Mouse (Mus musculus): Measurements from ENCODE around the gene Ccdc102a.

Ccdc102a gene

DNA sequence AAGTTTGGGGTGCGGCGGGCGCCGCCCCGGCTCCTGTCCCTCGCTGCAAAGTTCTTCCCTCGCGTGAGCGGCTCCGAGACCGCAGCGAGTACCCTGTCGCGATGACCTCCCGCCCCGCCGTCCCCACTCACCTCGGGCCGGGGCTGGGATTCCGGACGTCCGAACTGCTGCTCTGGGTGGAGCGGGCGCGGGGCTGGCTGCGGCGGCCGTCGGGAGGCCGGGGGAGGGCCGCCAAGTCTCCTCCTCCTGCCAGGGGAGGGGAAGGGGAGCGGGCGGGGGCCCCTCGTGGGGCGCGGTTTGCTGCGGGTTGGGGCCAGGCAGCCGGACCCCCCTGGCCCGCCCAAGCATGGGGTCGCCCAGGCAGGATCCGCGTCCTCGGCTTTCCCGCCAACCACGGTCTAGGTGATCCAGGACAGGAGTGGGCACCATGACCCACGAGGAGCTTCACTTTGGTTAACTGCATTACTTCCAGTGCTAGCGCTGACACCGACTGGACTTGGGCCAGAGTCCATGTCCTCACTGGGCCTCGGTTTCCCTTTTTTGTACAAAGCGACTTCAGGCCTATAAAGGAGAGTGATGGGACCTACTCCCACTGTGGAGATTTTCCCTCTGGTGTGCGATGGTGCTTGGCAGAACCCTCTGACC lies at the start of gene Ccdc102a:
Gene Ccdc102a (minus strand): TSS at position 248 of the 645 bp plus-strand sequence.
- DNase-seq (ENCODE audit: low read depth, low spot score): peak; percentile 35

- no peak for DNase-seq (ENCODE audit: low read depth, low spot score)
These were observed 49.7 kb upstream of the Ccdc102a start for GRCm38 (mm10) chr8:94967554-94967953.

DNA sequence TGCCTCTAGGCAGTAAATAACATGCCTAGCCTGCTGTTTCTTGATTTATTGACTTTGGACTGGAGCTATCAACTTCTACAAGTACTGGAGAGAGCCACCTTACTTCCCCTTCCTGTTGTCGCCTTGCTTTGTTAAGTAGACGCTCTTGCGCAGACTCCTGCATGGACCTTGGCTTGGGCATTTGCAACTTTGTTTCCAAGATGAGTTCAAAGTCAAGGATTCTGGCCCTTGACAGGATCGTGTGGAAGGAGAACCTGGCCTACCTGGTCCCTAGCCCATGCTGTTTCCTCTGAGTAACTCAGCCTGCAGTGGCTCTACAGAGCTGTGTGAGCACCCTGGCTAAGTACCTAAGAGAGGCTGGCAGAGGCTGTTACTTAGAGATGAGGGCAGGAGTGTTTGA lies 49.2 kb upstream of the Ccdc102a start:
- DNase-seq (ENCODE audit: low read depth, low spot score): no peak

DNA sequence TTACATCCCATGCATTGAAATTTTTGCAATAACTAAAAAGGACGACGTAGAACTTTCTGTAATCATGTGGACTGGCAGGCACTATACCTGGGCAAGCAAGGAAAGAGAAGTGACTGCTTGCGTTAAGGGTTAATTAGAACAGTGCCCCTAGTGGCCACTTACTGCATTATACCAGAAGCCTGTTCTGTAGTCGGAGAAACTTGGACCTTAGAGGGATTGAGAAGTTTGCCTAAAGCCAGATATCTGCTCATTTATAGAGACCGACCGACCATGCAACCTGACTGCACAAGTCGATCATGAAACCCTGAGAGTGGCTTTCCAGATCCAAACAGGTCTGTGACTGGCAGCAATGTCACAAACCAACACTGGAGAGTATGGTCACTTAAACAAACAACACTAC lies 48.7 kb upstream of the Ccdc102a start:
- DNase-seq (ENCODE audit: low read depth, low spot score): peak; percentile 62

- DNase-seq (ENCODE audit: low read depth, low spot score): no peak
These were observed 46.9 kb upstream of the Ccdc102a start for GRCm38 (mm10) chr8:94964828-94965227.

DNA sequence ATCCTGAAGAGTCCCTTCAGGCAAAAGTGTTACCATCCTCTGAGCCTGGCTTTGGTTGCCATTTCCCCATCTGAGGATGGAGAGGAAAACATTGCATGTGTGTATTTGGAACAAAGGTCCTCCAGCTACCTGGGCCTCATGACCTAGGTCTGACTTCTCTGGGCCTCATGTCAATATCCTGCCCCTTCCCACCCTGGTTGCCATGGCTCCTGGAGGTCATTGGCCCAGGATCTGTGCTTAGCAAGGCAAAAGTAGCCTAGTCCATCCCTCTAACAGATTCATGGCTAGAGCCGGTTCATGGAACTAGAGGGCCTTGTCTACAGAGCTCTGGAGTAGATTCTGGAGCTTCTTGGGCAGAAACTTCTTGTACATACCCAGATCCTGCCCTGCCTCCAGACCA lies 44.3 kb upstream of the Ccdc102a start:
- DNase-seq (ENCODE audit: low read depth, low spot score): no peak

GRCm38 (mm10) chr8:94956078-94956574 lies 38.2 kb upstream of the Ccdc102a start:
- no peak for DNase-seq (ENCODE audit: low read depth, low spot score)

DNA sequence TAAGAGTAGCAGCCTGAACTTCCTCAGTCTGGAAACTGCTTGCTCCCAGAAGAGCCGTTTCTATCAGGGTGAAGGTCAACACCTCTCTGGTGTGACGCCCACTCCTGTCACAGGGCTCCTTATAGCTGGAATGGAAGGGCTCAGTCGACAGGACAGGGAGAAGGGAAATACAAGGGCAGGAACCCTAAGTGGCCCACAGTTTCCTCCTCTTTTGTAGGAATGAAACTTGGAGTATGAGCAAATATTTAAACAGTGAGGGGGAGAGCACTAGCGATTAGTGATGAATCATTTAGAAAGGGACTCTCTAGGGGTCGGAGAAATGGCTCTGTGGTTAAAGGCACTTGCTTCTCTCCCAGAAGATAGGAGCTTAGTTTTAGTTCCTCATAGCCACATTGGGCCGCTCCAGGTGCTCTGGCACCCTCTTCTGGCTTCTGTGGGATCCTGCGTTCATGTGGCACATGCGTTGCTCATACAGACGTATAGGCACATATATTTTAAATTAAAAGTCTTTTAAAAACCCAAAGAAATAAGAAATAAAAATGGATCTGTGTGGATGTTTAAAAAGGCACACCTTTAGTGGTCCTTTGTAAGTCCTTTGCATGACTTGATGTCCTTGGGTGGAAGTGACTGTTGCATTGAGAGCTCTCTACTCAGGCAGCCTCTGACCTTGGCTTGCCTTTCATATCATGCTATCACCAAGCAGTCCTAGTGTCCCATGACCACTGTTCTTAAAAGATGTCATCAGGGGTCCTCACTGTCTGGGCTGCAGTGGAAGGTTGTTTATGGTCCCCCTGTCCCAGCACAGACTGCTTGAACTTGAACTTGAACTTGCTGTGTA lies 37.2 kb upstream of the Ccdc102a start:
- DNase-seq (ENCODE audit: low read depth, low spot score): peak; percentile 36

GRCm38 (mm10) chr8:94954368-94954737 lies 36.5 kb upstream of the Ccdc102a start:
- no peak for DNase-seq (ENCODE audit: low read depth, low spot score)

- no peak for DNase-seq (ENCODE audit: low read depth, low spot score)
These were observed 35.9 kb upstream of the Ccdc102a start for GRCm38 (mm10) chr8:94953624-94954367.

DNA sequence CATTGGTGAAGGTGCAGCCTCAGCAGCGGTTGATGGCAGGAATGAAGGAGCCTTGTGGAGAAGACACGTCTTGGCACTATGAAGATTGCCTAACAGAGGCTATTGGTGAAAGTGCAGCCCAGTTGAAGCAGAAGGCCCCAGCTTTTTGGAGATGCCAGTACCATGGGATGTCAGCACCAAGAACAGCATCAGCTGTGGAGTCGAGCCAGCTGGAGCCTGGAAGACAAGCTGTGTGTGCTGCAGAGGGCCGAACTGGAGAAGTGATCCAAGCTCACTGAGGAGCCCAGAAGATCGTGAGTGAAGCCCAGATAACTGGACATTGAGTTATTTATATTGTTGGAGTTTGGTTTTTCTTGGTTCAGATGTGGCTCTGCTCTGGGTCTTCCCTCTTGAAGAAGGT lies 34.2 kb upstream of the Ccdc102a start:
- no peak for DNase-seq (ENCODE audit: low read depth, low spot score)

DNA sequence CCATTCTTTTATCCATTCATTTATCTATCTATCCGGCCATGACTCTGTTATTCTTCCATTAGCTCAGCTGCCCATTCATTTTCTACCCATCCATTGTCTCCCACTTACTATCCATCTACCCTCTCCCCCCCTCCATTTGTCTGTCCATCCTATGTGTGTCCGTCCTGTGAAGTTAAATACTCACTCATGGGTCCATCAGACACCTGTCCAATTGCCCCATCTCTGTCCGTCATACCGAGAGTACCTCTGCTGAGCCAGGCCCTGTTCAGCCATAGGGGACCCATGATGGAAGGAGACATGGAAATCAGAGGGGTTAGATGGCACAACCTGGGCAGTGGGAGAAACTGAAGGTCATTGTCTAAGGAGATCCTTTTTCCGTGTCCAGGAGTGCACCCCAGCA lies 32.6 kb upstream of the Ccdc102a start:
- no peak for DNase-seq (ENCODE audit: low read depth, low spot score)

GRCm38 (mm10) chr8:94950046-94950445 lies 32.1 kb upstream of the Ccdc102a start:
- DNase-seq (ENCODE audit: low read depth, low spot score): peak; percentile 85

GRCm38 (mm10) chr8:94949010-94949409 lies 31.1 kb upstream of the Ccdc102a start:
- no peak for DNase-seq (ENCODE audit: low read depth, low spot score)

GRCm38 (mm10) chr8:94948421-94948820 lies 30.5 kb upstream of the Ccdc102a start:
- no peak for DNase-seq (ENCODE audit: low read depth, low spot score)

GRCm38 (mm10) chr8:94945185-94945584 lies 27.3 kb upstream of the Ccdc102a start:
- no peak for DNase-seq (ENCODE audit: low read depth, low spot score)

DNA sequence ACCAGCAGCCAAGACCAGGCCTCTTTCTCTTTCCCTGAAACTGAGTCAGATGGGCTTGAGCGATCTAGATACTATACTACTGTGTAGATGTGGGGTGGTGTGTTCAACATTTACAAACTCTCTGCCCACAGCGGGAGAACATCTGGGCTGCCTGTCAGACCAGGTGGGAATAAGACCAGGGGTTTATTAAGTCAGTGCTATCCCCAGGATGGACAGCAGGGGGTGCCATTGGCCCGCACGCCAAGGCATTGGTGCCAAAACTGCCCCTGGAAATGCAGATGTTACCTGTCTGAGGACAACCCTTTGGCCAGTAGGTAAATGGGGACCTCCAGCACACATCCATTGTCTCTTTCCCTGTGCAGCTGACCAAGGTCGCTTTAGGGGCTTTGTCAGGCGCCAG lies 24.7 kb upstream of the Ccdc102a start:
- DNase-seq (ENCODE audit: low read depth, low spot score): peak; percentile 70

- no peak for DNase-seq (ENCODE audit: low read depth, low spot score)
These were observed 17.3 kb upstream of the Ccdc102a start for GRCm38 (mm10) chr8:94935172-94935571.

DNA sequence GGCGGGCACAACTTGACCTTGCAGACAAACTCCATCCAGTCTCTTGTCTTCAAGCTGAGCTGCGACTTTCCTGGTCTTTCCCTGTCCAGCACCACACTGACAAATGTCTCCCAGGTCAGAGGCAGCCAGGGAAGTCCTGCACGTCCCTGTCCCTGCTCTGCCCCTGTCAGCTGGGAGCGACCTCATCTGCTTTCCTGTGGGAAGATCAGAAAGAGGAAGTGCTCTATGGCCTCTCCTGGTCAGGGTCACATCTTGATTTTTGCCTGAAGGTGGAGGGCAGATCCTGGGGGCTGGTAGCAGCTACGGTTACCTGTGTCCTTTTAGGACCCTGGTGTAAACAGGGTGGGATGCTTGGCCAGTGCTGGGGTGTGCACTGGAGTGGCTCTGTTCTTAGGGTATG lies 16.0 kb upstream of the Ccdc102a start:
- DNase-seq (ENCODE audit: low read depth, low spot score): no peak

GRCm38 (mm10) chr8:94928227-94928626 lies 10.3 kb upstream of the Ccdc102a start:
- DNase-seq (ENCODE audit: low read depth, low spot score): no peak

- DNase-seq (ENCODE audit: low read depth, low spot score): no peak
These were observed 5.5 kb upstream of the Ccdc102a start, which contains the start of gene Adgrg5 for GRCm38 (mm10) chr8:94923405-94923804. Adgrg5 (plus strand) TSS chr8:94923694.

DNA sequence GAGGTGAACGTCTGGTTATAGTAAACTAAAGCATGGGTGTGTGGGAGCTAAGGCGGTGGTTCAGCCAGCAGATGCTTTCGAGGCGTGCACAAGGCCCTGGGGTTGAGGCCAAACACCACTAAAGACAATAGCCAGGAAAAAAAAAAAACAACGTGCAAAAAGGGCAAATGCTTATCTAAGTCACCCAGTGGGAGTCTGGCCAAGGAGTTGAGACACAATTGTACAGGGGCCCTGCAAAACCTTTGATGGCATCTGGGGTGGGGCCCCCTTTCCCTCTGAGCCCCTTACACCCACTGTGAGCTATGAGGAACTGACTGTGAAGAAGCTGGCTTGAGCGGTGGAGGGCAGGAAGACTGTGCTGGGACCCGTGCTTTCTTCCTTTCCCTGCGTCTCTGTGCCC lies 4.7 kb upstream of the Ccdc102a start:
- no peak for DNase-seq (ENCODE audit: low read depth, low spot score)

Data from mesoderm, embryonic 11.5 days (tissue).